Mouse (Mus musculus): Measurements from ENCODE around the gene Ebf1. TPM values are rescaled to one million over a fixed set of nuclear protein-coding genes. Genes with fewer than 3 reads are reported as not detected.
"Not testable (repeated sequence)": the region's sequence is repeated elsewhere in the genome, so short reads cannot be mapped to it uniquely, and the experiment has no call there.

Gene Ebf1
- 184 and 198 TPM in 2 replicates for total RNA-seq (2017)

- peak; percentile 78 for ATAC-seq (ENCODE audit: extremely low read depth, insufficient number of reproducible peaks, low FRiP score, poor library complexity, severe bottlenecking)
Measured at GRCm38 (mm10) chr11:44616788-44617712, at the start of gene Ebf1. Gene Ebf1 (plus strand): TSS chr11:44617317.

- not testable (repeated sequence) for ATAC-seq (ENCODE audit: extremely low read depth, insufficient number of reproducible peaks, low FRiP score, poor library complexity, severe bottlenecking)
Measured at GRCm38 (mm10) chr11:44570336-44570735, 46.8 kb upstream of the Ebf1 start.

DNA sequence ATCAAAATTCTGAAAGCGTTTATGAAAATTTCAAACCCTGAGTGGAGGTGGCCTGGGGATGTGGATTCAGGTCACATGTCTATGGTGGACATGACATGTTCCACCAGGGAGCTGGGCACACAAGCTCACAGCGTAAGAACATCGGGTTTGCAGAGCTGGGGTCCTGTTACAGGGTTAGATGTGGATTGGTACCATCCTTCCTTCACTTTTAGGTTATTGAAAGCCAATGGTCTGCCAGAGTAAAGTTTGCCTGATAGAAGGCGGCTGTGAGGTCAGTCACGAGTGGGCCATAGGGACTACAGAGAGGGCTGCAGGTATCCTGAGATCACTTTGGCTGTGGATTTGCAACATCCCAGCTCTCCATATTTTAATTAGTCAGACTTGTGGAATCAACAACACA, 44.3 kb upstream of the Ebf1 start:
- ATAC-seq (ENCODE audit: extremely low read depth, insufficient number of reproducible peaks, low FRiP score, poor library complexity, severe bottlenecking), result no peak

DNA sequence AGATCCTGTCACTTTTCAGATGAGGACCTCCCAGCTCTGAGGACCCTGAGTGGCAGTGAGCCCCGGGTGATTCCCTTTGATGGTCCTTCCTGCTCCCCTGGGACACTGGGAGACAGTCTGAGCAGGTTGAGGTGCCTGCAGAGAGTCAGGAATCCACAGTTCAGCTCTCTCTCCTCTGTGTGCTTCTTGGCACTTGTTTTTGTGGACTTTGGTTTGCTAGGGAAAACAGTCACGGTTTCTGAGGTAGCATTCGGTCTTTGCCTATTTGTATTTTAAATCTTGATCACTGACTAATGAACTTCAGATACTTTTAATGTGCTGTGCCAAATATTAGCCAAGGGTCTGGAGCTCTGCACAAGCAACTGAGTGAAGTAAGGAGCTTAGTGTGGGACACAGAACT, 43.7 kb upstream of the Ebf1 start:
- ATAC-seq (ENCODE audit: extremely low read depth, insufficient number of reproducible peaks, low FRiP score, poor library complexity, severe bottlenecking), result no peak

DNA sequence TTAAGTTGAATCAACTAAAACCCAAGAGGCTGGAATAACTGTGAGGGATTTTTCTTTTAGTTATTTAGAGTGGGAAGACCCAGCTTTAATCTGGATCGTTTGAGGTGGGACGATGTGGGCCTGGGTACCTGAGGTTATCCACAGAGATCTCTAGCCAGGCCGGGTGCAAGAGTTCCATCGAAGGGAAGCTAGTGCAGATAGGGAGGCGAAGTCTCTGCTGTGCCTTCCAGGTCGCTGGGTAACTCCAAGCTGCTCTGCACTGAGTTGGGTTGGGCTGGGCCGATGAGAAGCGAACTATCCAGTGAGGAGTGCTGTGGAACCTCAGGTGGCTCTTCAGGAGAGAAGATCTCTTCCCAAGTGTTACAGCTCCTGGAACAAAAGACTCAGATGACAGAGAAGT, 42.7 kb upstream of the Ebf1 start:
- no peak for ATAC-seq (ENCODE audit: extremely low read depth, insufficient number of reproducible peaks, low FRiP score, poor library complexity, severe bottlenecking)

GRCm38 (mm10) chr11:44574820-44575219, 42.3 kb upstream of the Ebf1 start:
- peak; percentile 82 for ATAC-seq (ENCODE audit: extremely low read depth, insufficient number of reproducible peaks, low FRiP score, poor library complexity, severe bottlenecking)

- ATAC-seq (ENCODE audit: extremely low read depth, insufficient number of reproducible peaks, low FRiP score, poor library complexity, severe bottlenecking), result peak; percentile 49
Measured at GRCm38 (mm10) chr11:44577911-44578310, 39.2 kb upstream of the Ebf1 start.

GRCm38 (mm10) chr11:44581277-44581683, 35.8 kb upstream of the Ebf1 start:
- ATAC-seq (ENCODE audit: extremely low read depth, insufficient number of reproducible peaks, low FRiP score, poor library complexity, severe bottlenecking), result peak; percentile 78

DNA sequence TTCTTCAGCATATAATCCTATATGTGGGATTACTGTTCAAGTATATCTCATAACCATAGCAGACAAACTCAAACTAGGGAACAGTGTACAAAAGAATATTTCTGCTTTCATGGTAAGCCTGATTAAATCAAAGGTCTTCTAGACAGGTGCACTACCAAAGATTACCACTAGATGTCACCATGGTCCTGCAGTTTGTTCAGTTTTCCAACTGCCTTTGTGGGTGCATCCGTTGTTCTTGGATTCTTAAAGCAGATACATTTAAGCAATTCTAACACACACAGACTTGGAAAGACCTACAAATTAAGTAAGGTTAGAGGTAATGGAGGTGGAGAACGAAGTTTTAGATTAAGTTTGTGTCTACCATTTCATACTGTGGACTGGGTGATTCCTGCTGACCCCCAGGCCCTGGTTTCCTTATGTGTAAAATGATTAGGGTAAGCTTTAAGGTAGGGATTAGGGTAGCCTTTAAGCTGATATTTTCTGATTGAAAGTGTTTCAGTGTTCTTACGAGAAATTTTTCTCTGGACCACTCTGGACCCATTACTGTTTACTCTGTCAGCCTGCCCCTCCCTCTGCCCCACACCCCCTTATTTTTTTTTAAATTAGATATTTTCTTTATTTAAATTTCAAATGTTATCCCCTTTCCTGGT, 30.9 kb upstream of the Ebf1 start:
- peak; percentile 76 for ATAC-seq (ENCODE audit: extremely low read depth, insufficient number of reproducible peaks, low FRiP score, poor library complexity, severe bottlenecking)

GRCm38 (mm10) chr11:44593016-44593415, 24.1 kb upstream of the Ebf1 start:
- ATAC-seq (ENCODE audit: extremely low read depth, insufficient number of reproducible peaks, low FRiP score, poor library complexity, severe bottlenecking), result no peak

GRCm38 (mm10) chr11:44594768-44595167, 22.3 kb upstream of the Ebf1 start:
- ATAC-seq (ENCODE audit: extremely low read depth, insufficient number of reproducible peaks, low FRiP score, poor library complexity, severe bottlenecking), result no peak

DNA sequence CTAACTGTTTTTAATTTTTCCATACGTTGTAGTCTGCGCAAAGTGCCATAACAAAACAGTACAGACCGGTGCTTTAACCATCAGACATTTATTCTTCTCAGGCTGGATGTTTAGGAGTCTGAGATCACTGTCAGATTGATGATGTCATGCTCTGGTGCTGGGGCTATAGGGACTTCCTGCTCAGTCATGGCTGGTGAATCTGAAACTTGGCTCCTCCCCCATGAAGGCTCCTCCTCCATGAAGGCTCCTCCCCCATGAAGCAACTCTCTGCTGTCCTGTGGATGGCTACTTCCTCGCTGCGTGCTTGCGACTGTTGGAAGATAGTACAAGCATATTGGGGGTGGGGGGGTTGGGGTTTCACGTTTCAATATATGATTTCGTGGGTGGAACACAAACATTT, 10.2 kb upstream of the Ebf1 start:
- no peak; the same call in 1 of the 2 replicates for ATAC-seq (ENCODE audit: extremely low read depth, insufficient number of reproducible peaks, low FRiP score, poor library complexity, severe bottlenecking)

DNA sequence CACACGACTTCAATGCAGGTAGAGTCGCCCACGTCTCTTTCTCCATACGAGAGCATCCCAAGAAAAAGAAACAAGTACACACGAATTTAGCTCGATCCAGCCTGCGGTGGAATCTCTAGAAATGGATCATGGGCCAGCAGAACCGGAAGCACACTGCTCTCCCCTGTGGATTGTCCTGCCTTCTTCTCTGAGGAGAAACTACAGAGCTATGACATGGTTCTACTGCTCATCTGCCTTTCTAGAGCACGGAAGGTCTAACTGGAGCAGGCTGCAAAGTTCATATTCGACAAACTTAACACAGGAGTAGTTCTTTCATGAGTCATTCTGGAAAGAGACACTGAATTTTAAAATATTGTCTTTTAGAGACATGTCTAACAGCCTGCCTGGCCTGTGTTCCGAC, 8.5 kb upstream of the Ebf1 start:
- ATAC-seq (ENCODE audit: extremely low read depth, insufficient number of reproducible peaks, low FRiP score, poor library complexity, severe bottlenecking), result no peak

GRCm38 (mm10) chr11:44610971-44611781, 5.9 kb upstream of the Ebf1 start:
- ATAC-seq (ENCODE audit: extremely low read depth, insufficient number of reproducible peaks, low FRiP score, poor library complexity, severe bottlenecking), result peak; percentile 63; the same call in 1 of the 2 replicates

- ATAC-seq (ENCODE audit: extremely low read depth, insufficient number of reproducible peaks, low FRiP score, poor library complexity, severe bottlenecking), result no peak
Measured at GRCm38 (mm10) chr11:44612156-44612555, 5.0 kb upstream of the Ebf1 start.

GRCm38 (mm10) chr11:44612681-44613410, 4.3 kb upstream of the Ebf1 start:
- no peak for ATAC-seq (ENCODE audit: extremely low read depth, insufficient number of reproducible peaks, low FRiP score, poor library complexity, severe bottlenecking)

- ATAC-seq (ENCODE audit: extremely low read depth, insufficient number of reproducible peaks, low FRiP score, poor library complexity, severe bottlenecking), result no peak
Measured at GRCm38 (mm10) chr11:44613411-44614180, 3.5 kb upstream of the Ebf1 start.

All from neutrophil, adult 5-6 weeks (primary cell).